Mouse (Mus musculus) right cerebral cortex, postnatal 4 days (tissue): Measurements from ENCODE around the gene Rps6.

Experiments used
- DNase-seq: peaks from one replicate; pipeline ENCODE4 v3.0.0-alpha.2; 2022

The Rps6 gene

GRCm38 (mm10) chr4:86857113-86858069 lies at the start of gene Rps6:
Gene Rps6, minus strand, starts transcription at chr4:86857412.
- peak; percentile 89 for DNase-seq

GRCm38 (mm10) chr4:86905869-86906268 lies 48.7 kb upstream of the Rps6 start:
- no peak for DNase-seq

GRCm38 (mm10) chr4:86904969-86905368 lies 47.8 kb upstream of the Rps6 start:
- no peak for DNase-seq

GRCm38 (mm10) chr4:86902351-86902750 lies 45.1 kb upstream of the Rps6 start:
- no peak for DNase-seq

GRCm38 (mm10) chr4:86898791-86899474 lies 41.7 kb upstream of the Rps6 start:
- no peak for DNase-seq

- DNase-seq: no peak
Observed at GRCm38 (mm10) chr4:86897411-86897810, 40.2 kb upstream of the Rps6 start.

- no peak for DNase-seq
Observed at GRCm38 (mm10) chr4:86887879-86888278, 30.7 kb upstream of the Rps6 start.

GRCm38 (mm10) chr4:86886160-86886878 lies 29.1 kb upstream of the Rps6 start:
- no peak for DNase-seq

GRCm38 (mm10) chr4:86885790-86886159 lies 28.6 kb upstream of the Rps6 start:
- DNase-seq: no peak

- no peak for DNase-seq
Observed at GRCm38 (mm10) chr4:86884945-86885344, 27.7 kb upstream of the Rps6 start.

GRCm38 (mm10) chr4:86882413-86882812 lies 25.2 kb upstream of the Rps6 start:
- no peak for DNase-seq

GRCm38 (mm10) chr4:86881178-86881577 lies 24.0 kb upstream of the Rps6 start:
- DNase-seq: no peak

GRCm38 (mm10) chr4:86879477-86879876 lies 22.3 kb upstream of the Rps6 start:
- DNase-seq: no peak

- DNase-seq: peak; percentile 75
Observed at GRCm38 (mm10) chr4:86874146-86874847, 17.1 kb upstream of the Rps6 start, which contains the start of gene Acer2. Gene Acer2, plus strand, starts transcription at chr4:86874396.

GRCm38 (mm10) chr4:86873072-86873471 lies 15.9 kb upstream of the Rps6 start:
- no peak for DNase-seq

- DNase-seq: no peak
Observed at GRCm38 (mm10) chr4:86871988-86872387, 14.8 kb upstream of the Rps6 start.

GRCm38 (mm10) chr4:86864087-86864486 lies 6.9 kb upstream of the Rps6 start:
- no peak for DNase-seq

GRCm38 (mm10) chr4:86858070-86858440 lies 843 bp upstream of the Rps6 start:
- DNase-seq: peak; percentile 23

GRCm38 (mm10) chr4:86856304-86857112 lies 704 bp downstream of the Rps6 start:
- peak; percentile 48 for DNase-seq

- no peak for DNase-seq
Observed at GRCm38 (mm10) chr4:86852813-86853590, 4.2 kb downstream of the Rps6 start.

- DNase-seq: no peak
Observed at GRCm38 (mm10) chr4:86852018-86852417, 5.2 kb downstream of the Rps6 start.
